Mouse (Mus musculus) olfactory bulb, adult 2 months (tissue): ENCODE data around the gene Tom1l2. TPM values are rescaled to one million over a fixed set of nuclear protein-coding genes. Genes with fewer than 3 reads are reported as not detected.

Experiments used
- H3K27ac ChIP-seq: fragments of 200-500 bp; 2 replicates; pipeline ENCODE4 v1.5.1; 2012; ENCODE audit warnings: low read depth, low read length; ENCODE audit not compliant: insufficient read depth
- H3K4me1 ChIP-seq: fragments of 200-500 bp; 2 replicates; pipeline ENCODE4 v1.6.1; 2012; ENCODE audit warnings: low read length; ENCODE audit not compliant: control insufficient read depth, insufficient read depth
- H3K4me3 ChIP-seq: fragments of 200-500 bp; 2 replicates; pipeline ENCODE4 v1.5.1; 2012; ENCODE audit warnings: mild to moderate bottlenecking, low read depth, low read length, moderate library complexity; ENCODE audit not compliant: insufficient read depth
- CTCF ChIP-seq: fragments of 200-500 bp; IDR thresholded peaks from 2 replicates; pipeline ENCODE4 v1.5.1; 2012; ENCODE audit warnings: low read depth, mild to moderate bottlenecking, low read length, moderate library complexity; ENCODE audit not compliant: insufficient read depth
- POLR2A ChIP-seq: fragments of 200-500 bp; IDR thresholded peaks from 2 replicates; pipeline ENCODE4 v1.6.1; 2012; ENCODE audit warnings: mild to moderate bottlenecking, low read depth, low read length, moderate library complexity; ENCODE audit not compliant: insufficient read depth
- WGBS: fragments of 180-500 bp; shearing (Covaris S2); methylation state at CpG from one replicate; pipeline ENCODE4 v1.1.7; 2018; 5-methylcytosine and 5-hydroxymethylcytosine counted together
- polyA plus RNA-seq: library from polyadenylated mRNA; stranded (reverse); fragments of >200 nt; gene quantifications from 2 replicates; pipeline ENCODE4 v1.2.4, GENCODE M21; 2012; ENCODE audit warnings: low replicate concordance; ENCODE audit not compliant: missing spikeins, insufficient read depth, insufficient read length

The Tom1l2 gene
- polyA plus RNA-seq, 1 experiment: not detected

GRCm38 (mm10) chr11:60370431-60370830 is 17.7 kb upstream of the Tom1l2 start:
- 92% methylated on average over 13 of the region's 13 CpGs for WGBS
- TF ChIP-seq CTCF (no peak), POLR2A (no peak)
- no peak overlapping the region for H3K4me3 ChIP-seq
- no peaks in the 10 kb centered on the region for H3K4me1 ChIP-seq
- no peak overlapping the region for H3K27ac ChIP-seq

- no peak for TF ChIP-seq POLR2A
- TF ChIP-seq CTCF: no peak
- no peaks in the 10 kb centered on the region for H3K4me1 ChIP-seq
- 67% methylated on average over 4 of the region's 4 CpGs for WGBS
- H3K4me3 ChIP-seq: no peak overlapping the region
- H3K27ac ChIP-seq: no peak overlapping the region
Observed at GRCm38 (mm10) chr11:60369448-60369847, 16.7 kb upstream of the Tom1l2 start.

DNA sequence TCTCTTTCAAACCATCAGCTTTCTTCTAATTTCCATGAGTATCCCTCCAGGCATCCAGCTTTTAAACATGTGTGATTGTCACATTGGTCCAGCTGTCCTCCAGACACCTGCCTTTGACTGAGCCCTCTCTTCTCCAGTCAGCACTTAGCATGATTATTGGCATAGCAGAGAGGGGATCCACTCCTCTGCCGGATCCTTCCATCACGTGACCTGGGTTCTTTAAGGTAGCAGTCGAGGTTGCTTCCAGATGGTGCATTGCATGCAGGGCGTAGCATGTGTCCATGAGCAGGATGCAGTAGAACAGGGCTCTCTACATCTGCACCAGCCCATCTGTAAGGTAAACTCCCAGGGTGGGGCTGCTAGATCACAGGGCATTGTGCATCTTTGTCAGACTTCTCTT is 16.2 kb upstream of the Tom1l2 start:
- 77% methylated on average over 4 of the region's 4 CpGs for WGBS
- no peaks in the 10 kb centered on the region for H3K4me1 ChIP-seq
- no peak for TF ChIP-seq CTCF
- TF ChIP-seq POLR2A: no peak
- no peak overlapping the region for H3K27ac ChIP-seq
- H3K4me3 ChIP-seq: no peak overlapping the region

DNA sequence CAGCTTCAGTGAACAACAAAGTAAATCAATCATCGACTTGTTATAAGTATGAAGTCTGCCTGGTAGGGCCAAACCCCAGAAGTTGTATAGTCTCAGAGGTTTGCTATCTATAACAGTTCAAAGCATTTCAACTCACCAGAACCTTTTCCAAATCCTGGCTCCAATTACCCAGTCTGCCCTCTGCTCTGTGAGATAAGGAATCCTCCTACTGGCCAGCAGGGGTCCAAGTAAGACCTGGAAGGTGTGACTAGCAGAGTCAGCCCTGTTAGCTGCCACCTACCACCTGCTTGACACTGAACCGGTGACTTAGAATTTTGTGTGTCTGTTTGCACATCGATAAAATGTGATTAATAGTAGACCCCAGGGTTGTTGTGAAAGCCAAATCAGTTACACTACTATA is 14.6 kb upstream of the Tom1l2 start:
- H3K4me3 ChIP-seq: no peak overlapping the region
- no peaks in the 10 kb centered on the region for H3K4me1 ChIP-seq
- no peak overlapping the region for H3K27ac ChIP-seq
- no peak for TF ChIP-seq POLR2A
- TF ChIP-seq CTCF: no peak
- 86% methylated on average over 3 of the region's 3 CpGs for WGBS

GRCm38 (mm10) chr11:60366239-60367019 is 13.7 kb upstream of the Tom1l2 start:
- Histone ChIP-seq H3K4me3 (no peak overlapping the region), H3K27ac (no peak overlapping the region)

DNA sequence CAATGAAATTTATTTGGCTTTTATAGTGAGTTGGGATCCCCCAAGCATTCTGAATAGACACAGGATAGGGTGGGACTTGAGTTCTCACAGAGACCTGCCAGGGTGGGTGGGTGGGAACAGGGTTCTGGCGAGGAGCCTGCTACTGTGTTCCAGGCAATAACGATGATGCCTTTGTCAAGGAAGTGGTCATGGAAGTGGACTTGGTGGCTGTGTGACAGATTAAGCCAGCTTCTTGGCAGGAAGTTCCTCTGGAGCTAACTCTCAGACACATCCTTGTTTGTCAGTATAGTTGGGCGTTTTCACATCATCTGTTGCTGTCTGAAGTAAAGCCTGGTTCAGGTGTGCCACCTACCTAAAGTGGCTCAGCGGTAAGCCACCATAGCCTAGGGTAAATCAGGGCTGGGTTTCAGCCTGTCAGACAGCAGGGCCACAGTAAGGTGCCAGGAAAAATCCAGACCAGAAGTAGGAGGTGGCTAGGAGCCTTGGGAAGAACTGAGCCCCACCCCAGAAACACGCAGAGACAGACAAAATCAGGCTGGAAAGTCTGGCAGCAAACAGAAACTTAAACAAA is 8.0 kb upstream of the Tom1l2 start:
- WGBS: 57% methylated on average over 5 of the region's 5 CpGs
- H3K27ac ChIP-seq: no peak overlapping the region

More at GRCm38 (mm10) chr11:60366239-60367019, 13.7 kb upstream of the Tom1l2 start:
- H3K4me1 ChIP-seq: no peaks in the 10 kb centered on the region
- WGBS: 58% methylated on average over 16 of the region's 16 CpGs
- TF ChIP-seq POLR2A (no peak), CTCF (no peak)

DNA sequence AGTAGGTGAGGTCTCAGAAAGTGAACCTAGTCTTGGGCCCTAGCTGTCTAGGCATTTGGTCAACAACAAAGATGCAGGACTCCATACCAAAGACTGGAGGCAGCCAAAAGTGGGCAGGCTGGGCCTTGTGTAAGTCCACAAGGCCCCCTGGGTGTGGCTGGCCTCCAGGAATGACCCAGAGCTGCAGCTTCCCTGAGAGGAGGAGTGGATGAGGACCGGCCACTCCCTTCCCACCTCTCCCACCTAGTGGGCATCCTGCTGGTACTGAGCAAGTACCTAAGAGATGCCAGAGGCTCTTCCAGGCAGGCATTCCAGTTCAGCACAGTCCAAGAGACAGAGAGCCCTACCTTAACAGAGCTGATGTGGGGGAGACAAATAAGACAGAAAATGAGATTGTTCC is 7.2 kb upstream of the Tom1l2 start:
- 78% methylated on average over 1 of the region's 1 CpGs for WGBS
- Histone ChIP-seq H3K4me3 (no peak overlapping the region), H3K27ac (no peak overlapping the region), H3K4me1 (no peaks in the 10 kb centered on the region)
- TF ChIP-seq CTCF (no peak), POLR2A (no peak)

More for the DNA sequence above, 8.0 kb upstream of the Tom1l2 start:
- no peak overlapping the region for H3K4me3 ChIP-seq
- TF ChIP-seq CTCF (no peak), POLR2A (no peak)
- H3K4me1 ChIP-seq: no peaks in the 10 kb centered on the region

DNA sequence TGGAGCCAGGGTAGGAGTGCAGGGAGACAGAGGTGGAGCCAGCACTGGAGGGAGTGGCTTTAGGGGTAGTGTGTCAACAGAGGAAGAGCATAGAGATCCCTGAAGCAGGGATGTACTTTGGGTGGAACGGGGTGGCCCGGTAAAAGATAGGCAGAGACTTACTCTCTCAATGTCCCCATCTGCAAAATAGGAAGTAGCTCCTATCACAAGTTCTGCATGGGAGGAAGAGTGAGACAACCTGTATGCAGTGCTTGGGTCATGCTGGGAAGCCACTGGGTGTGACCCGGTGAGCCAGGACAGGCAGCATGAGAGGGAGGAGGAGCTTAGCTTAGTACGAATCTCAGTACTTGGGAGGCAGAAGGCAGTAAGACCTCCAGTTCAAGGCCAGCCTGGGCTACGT is 6.4 kb upstream of the Tom1l2 start:
- Histone ChIP-seq H3K4me3 (no peak overlapping the region), H3K27ac (no peak overlapping the region), H3K4me1 (no peaks in the 10 kb centered on the region)
- TF ChIP-seq POLR2A: no peak
- TF ChIP-seq CTCF: no peak
- whole genome bisulfite sequencing: 84% methylated on average over 5 of the region's 5 CpGs

- Histone ChIP-seq H3K27ac (no peak overlapping the region), H3K4me1 (no peaks in the 10 kb centered on the region), H3K4me3 (no peak overlapping the region)
- no peak for TF ChIP-seq CTCF
- no peak for TF ChIP-seq POLR2A
- 69% methylated on average over 7 of the region's 7 CpGs for WGBS
Observed at GRCm38 (mm10) chr11:60358548-60358947, 5.8 kb upstream of the Tom1l2 start.
